Mouse (Mus musculus): Measurements from ENCODE around the gene Kcnj15.

DNA sequence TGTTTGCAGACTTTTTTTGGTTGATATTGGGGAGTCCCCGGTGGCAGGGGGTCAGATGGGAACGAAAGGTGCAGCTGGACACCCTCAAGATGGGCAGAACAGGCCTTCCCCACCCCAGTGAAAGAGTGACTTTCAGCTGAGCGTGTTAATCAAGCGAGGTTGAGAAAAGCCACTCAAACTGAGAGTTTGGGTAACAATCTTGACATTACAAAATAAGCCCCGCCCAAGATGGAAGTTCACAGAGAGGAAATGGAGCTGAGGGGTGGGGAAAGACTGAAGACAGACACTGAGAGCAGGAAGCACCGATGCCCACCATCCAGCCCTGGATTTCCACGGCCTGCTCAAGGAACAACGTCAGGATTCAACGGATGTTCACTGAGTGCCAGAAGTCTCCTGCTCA, 91.2 kb downstream of the Kcnj15 start:
- no peak for TF ChIP-seq CTCF (IDR thresholded peaks at IDR 0.05; ENCODE audit: control insufficient read depth, insufficient read depth, low read length)
- TF ChIP-seq POLR2A (IDR thresholded peaks at IDR 0.05; ENCODE audit: borderline replicate concordance, control insufficient read depth, low read depth, low read length) = no peak

Data from bone marrow, adult 2 months (tissue).